Mouse (Mus musculus): ENCODE results near the gene Mettl21c. TPM values are rescaled to one million over a fixed set of nuclear protein-coding genes. Genes with fewer than 3 reads are reported as not detected.

Mettl21c gene
- polyA plus RNA-seq, 1 experiment from 2014 or later: 2.4 TPM

GRCm38 (mm10) chr1:44032948-44033347, 13.1 kb upstream of the Mettl21c start:
- Histone ChIP-seq H3K27ac (replicated peaks; ENCODE audit: low read depth, low read length) (no peak overlapping the region), H3K36me3 (ENCODE audit: control insufficient read depth, insufficient read depth, low read length) (no peaks in the 10 kb centered on the region), H3K4me2 (ENCODE audit: low read depth, low read length) (no peak overlapping the region), H3K27me3 (replicated peaks; ENCODE audit: control insufficient read depth, insufficient read depth, low read length) (no peaks in the 10 kb centered on the region), H3K4me3 (ENCODE audit: low read depth, low read length) (no peak overlapping the region), H3K4me1 (ENCODE audit: control insufficient read depth, insufficient read depth, low read length) (no peaks in the 10 kb centered on the region), H3K9ac (ENCODE audit: low read depth, low read length) (no peak overlapping the region), H3K9me3 (ENCODE audit: control insufficient read depth, low read length) (no peaks in the 10 kb centered on the region)
- ATAC-seq (ENCODE audit: low read depth): no peak
- no peak for DNase-seq (ENCODE audit: low spot score)
- WGBS: 87% methylated on average over 5 of the region's 5 CpGs

GRCm38 (mm10) chr1:44032213-44032612, 12.4 kb upstream of the Mettl21c start:
- Histone ChIP-seq H3K27me3 (replicated peaks; ENCODE audit: control insufficient read depth, insufficient read depth, low read length) (no peaks in the 10 kb centered on the region), H3K9ac (ENCODE audit: low read depth, low read length) (no peak overlapping the region), H3K4me2 (ENCODE audit: low read depth, low read length) (no peak overlapping the region), H3K4me3 (ENCODE audit: low read depth, low read length) (no peak overlapping the region), H3K9me3 (ENCODE audit: control insufficient read depth, low read length) (no peaks in the 10 kb centered on the region), H3K4me1 (ENCODE audit: control insufficient read depth, insufficient read depth, low read length) (no peaks in the 10 kb centered on the region), H3K36me3 (ENCODE audit: control insufficient read depth, insufficient read depth, low read length) (no peaks in the 10 kb centered on the region), H3K27ac (replicated peaks; ENCODE audit: low read depth, low read length) (no peak overlapping the region)
- 58% methylated on average over 2 of the region's 2 CpGs for WGBS
- DNase-seq (ENCODE audit: low spot score) (no peak), ATAC-seq (ENCODE audit: low read depth) (no peak)

- Histone ChIP-seq H3K27ac (replicated peaks; ENCODE audit: low read depth, low read length) (no peak overlapping the region), H3K9me3 (ENCODE audit: control insufficient read depth, low read length) (no peaks in the 10 kb centered on the region), H3K9ac (ENCODE audit: low read depth, low read length) (no peak overlapping the region), H3K36me3 (ENCODE audit: control insufficient read depth, insufficient read depth, low read length) (no peaks in the 10 kb centered on the region), H3K27me3 (replicated peaks; ENCODE audit: control insufficient read depth, insufficient read depth, low read length) (no peaks in the 10 kb centered on the region), H3K4me1 (ENCODE audit: control insufficient read depth, insufficient read depth, low read length) (no peaks in the 10 kb centered on the region), H3K4me3 (ENCODE audit: low read depth, low read length) (no peak overlapping the region), H3K4me2 (ENCODE audit: low read depth, low read length) (no peak overlapping the region)
- DNase-seq (ENCODE audit: low spot score): no peak
- WGBS: 82% methylated on average over 1 of the region's 1 CpGs
- ATAC-seq (ENCODE audit: low read depth): no peak
Measured at GRCm38 (mm10) chr1:44027651-44028050, 7.8 kb upstream of the Mettl21c start.

GRCm38 (mm10) chr1:44022656-44023055, 2.8 kb upstream of the Mettl21c start:
- Histone ChIP-seq H3K4me3 (ENCODE audit: low read depth, low read length) (no peak overlapping the region), H3K36me3 (ENCODE audit: control insufficient read depth, insufficient read depth, low read length) (no peaks in the 10 kb centered on the region), H3K4me2 (ENCODE audit: low read depth, low read length) (no peak overlapping the region), H3K9me3 (ENCODE audit: control insufficient read depth, low read length) (no peaks in the 10 kb centered on the region), H3K27me3 (replicated peaks; ENCODE audit: control insufficient read depth, insufficient read depth, low read length) (no peaks in the 10 kb centered on the region), H3K27ac (replicated peaks; ENCODE audit: low read depth, low read length) (no peak overlapping the region), H3K4me1 (ENCODE audit: control insufficient read depth, insufficient read depth, low read length) (no peaks in the 10 kb centered on the region), H3K9ac (ENCODE audit: low read depth, low read length) (no peak overlapping the region)
- DNase-seq (ENCODE audit: low spot score) (no peak), ATAC-seq (ENCODE audit: low read depth) (no peak)
- 83% methylated on average over 1 of the region's 1 CpGs for WGBS

GRCm38 (mm10) chr1:44015556-44015955, 4.3 kb downstream of the Mettl21c start:
- no peaks in the 10 kb centered on the region for H3K4me1 ChIP-seq (ENCODE audit: control insufficient read depth, insufficient read depth, low read length)
- no peak overlapping the region for H3K9ac ChIP-seq (ENCODE audit: low read depth, low read length)
- 83% methylated on average over 2 of the region's 2 CpGs for WGBS
- no peak for ATAC-seq (ENCODE audit: low read depth)
- H3K4me2 ChIP-seq (ENCODE audit: low read depth, low read length): no peak overlapping the region
- DNase-seq (ENCODE audit: low spot score): no peak
- H3K9me3 ChIP-seq (ENCODE audit: control insufficient read depth, low read length): no peaks in the 10 kb centered on the region
- H3K27me3 ChIP-seq (replicated peaks; ENCODE audit: control insufficient read depth, insufficient read depth, low read length): no peaks in the 10 kb centered on the region
- no peak overlapping the region for H3K27ac ChIP-seq (replicated peaks; ENCODE audit: low read depth, low read length)
- no peak overlapping the region for H3K4me3 ChIP-seq (ENCODE audit: low read depth, low read length)
- no peaks in the 10 kb centered on the region for H3K36me3 ChIP-seq (ENCODE audit: control insufficient read depth, insufficient read depth, low read length)

GRCm38 (mm10) chr1:44004513-44004912, 15.3 kb downstream of the Mettl21c start:
- no peak for ATAC-seq (ENCODE audit: low read depth)

GRCm38 (mm10) chr1:43996914-43997589, 22.8 kb downstream of the Mettl21c start:
- Histone ChIP-seq H3K9ac (ENCODE audit: low read depth, low read length) (no peak overlapping the region), H3K4me3 (ENCODE audit: low read depth, low read length) (no peak overlapping the region), H3K36me3 (ENCODE audit: control insufficient read depth, insufficient read depth, low read length) (peaks cover 78% of the 10 kb centered on the region), H3K9me3 (ENCODE audit: control insufficient read depth, low read length) (peaks cover 21% of the 10 kb centered on the region), H3K4me1 (ENCODE audit: control insufficient read depth, insufficient read depth, low read length) (no peaks in the 10 kb centered on the region), H3K27me3 (replicated peaks; ENCODE audit: control insufficient read depth, insufficient read depth, low read length) (no peaks in the 10 kb centered on the region), H3K27ac (replicated peaks; ENCODE audit: low read depth, low read length) (no peak overlapping the region), H3K4me2 (ENCODE audit: low read depth, low read length) (no peak overlapping the region)
- WGBS: 97% methylated on average over 4 of the region's 4 CpGs
- no peak for DNase-seq (ENCODE audit: low spot score)
- no peak for ATAC-seq (ENCODE audit: low read depth)

More at GRCm38 (mm10) chr1:44004513-44004912, 15.3 kb downstream of the Mettl21c start:
- H3K4me1 ChIP-seq (ENCODE audit: control insufficient read depth, insufficient read depth, low read length): no peaks in the 10 kb centered on the region
- no peak overlapping the region for H3K9ac ChIP-seq (ENCODE audit: low read depth, low read length)
- no peak overlapping the region for H3K4me2 ChIP-seq (ENCODE audit: low read depth, low read length)
- H3K9me3 ChIP-seq (ENCODE audit: control insufficient read depth, low read length): no peaks in the 10 kb centered on the region
- no peak for DNase-seq (ENCODE audit: low spot score)
- H3K4me3 ChIP-seq (ENCODE audit: low read depth, low read length): no peak overlapping the region
- 95% methylated on average over 2 of the region's 2 CpGs for WGBS
- no peak overlapping the region for H3K27ac ChIP-seq (replicated peaks; ENCODE audit: low read depth, low read length)
- peaks cover 54% of the 10 kb centered on the region for H3K36me3 ChIP-seq (ENCODE audit: control insufficient read depth, insufficient read depth, low read length)
- H3K27me3 ChIP-seq (replicated peaks; ENCODE audit: control insufficient read depth, insufficient read depth, low read length): no peaks in the 10 kb centered on the region

GRCm38 (mm10) chr1:43971089-43971488, 48.7 kb downstream of the Mettl21c start:
- H3K9ac ChIP-seq (ENCODE audit: low read depth, low read length): no peak overlapping the region
- no peaks in the 10 kb centered on the region for H3K4me1 ChIP-seq (ENCODE audit: control insufficient read depth, insufficient read depth, low read length)
- no peaks in the 10 kb centered on the region for H3K9me3 ChIP-seq (ENCODE audit: control insufficient read depth, low read length)
- no peak overlapping the region for H3K4me2 ChIP-seq (ENCODE audit: low read depth, low read length)
- WGBS: 68% methylated on average over 3 of the region's 3 CpGs
- no peak for DNase-seq (ENCODE audit: low spot score)
- no peak overlapping the region for H3K27ac ChIP-seq (replicated peaks; ENCODE audit: low read depth, low read length)
- peaks cover 72% of the 10 kb centered on the region for H3K36me3 ChIP-seq (ENCODE audit: control insufficient read depth, insufficient read depth, low read length)
- no peaks in the 10 kb centered on the region for H3K27me3 ChIP-seq (replicated peaks; ENCODE audit: control insufficient read depth, insufficient read depth, low read length)
- ATAC-seq (ENCODE audit: low read depth): no peak
- no peak overlapping the region for H3K4me3 ChIP-seq (ENCODE audit: low read depth, low read length)

- Histone ChIP-seq H3K4me2 (ENCODE audit: low read depth, low read length) (no peak overlapping the region), H3K9me3 (ENCODE audit: control insufficient read depth, low read length) (no peaks in the 10 kb centered on the region), H3K36me3 (ENCODE audit: control insufficient read depth, insufficient read depth, low read length) (peaks cover 69% of the 10 kb centered on the region), H3K4me3 (ENCODE audit: low read depth, low read length) (no peak overlapping the region), H3K4me1 (ENCODE audit: control insufficient read depth, insufficient read depth, low read length) (no peaks in the 10 kb centered on the region), H3K27me3 (replicated peaks; ENCODE audit: control insufficient read depth, insufficient read depth, low read length) (no peaks in the 10 kb centered on the region), H3K27ac (replicated peaks; ENCODE audit: low read depth, low read length) (no peak overlapping the region), H3K9ac (ENCODE audit: low read depth, low read length) (no peak overlapping the region)
- WGBS: 76% methylated on average over 3 of the region's 3 CpGs
- ATAC-seq (ENCODE audit: low read depth): no peak
- no peak for DNase-seq (ENCODE audit: low spot score)
Measured at GRCm38 (mm10) chr1:43969361-43969760, 50.5 kb downstream of the Mettl21c start.

All from embryonic facial prominence, embryonic 14.5 days (tissue).